Mouse (Mus musculus): ENCODE results near the gene Rpa3.

DNA sequence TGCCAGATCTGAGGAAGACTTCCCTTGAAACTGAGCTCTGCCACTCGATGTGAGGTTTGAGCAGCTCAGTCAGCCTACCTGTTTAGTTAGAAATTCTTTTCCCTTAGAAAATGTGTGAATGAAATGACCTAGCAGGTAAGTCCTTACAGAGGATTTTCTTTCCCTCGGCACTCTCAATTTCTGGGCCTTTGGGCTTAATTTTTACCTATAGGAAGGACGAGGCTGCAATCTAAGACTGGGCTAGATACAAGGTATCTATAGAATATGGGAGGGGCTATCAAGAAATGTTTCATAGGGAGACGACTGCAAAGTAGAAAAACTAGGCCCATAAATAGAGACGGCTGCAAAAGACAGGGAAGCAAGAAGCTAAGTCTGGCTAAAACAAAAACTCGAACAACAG is 657 bp downstream of the Rpa3 start:
- TF ChIP-seq POLR2A (IDR thresholded peaks at IDR 0.05; ENCODE audit: low read depth, low read length) (no peak), CTCF (conservative IDR thresholded peaks at IDR 0.05; ENCODE audit: insufficient read depth, insufficient read length, low read depth, low read length) (no peak)
